Mouse (Mus musculus): Measurements from ENCODE around the gene Ccl9.
"Not testable (repeated sequence)": the region's sequence is repeated elsewhere in the genome, so short reads cannot be mapped to it uniquely, and the experiment has no call there.

Gene Ccl9

GRCm38 (mm10) chr11:83580699-83581232, 2.3 kb upstream of the Ccl9 start:
- no peak for DNase-seq (ENCODE audit: inconsistent ontology term)

- DNase-seq (ENCODE audit: inconsistent ontology term), result no peak
These were observed 563 bp upstream of the Ccl9 start for GRCm38 (mm10) chr11:83578999-83579398.

GRCm38 (mm10) chr11:83576927-83577555, 1.4 kb downstream of the Ccl9 start:
- DNase-seq (ENCODE audit: inconsistent ontology term), result no peak

- DNase-seq (ENCODE audit: inconsistent ontology term), result no peak
These were observed 5.6 kb downstream of the Ccl9 start for GRCm38 (mm10) chr11:83572834-83573233.

GRCm38 (mm10) chr11:83572223-83572622, 6.2 kb downstream of the Ccl9 start:
- no peak for DNase-seq (ENCODE audit: inconsistent ontology term)

GRCm38 (mm10) chr11:83570189-83570588, 8.2 kb downstream of the Ccl9 start:
- DNase-seq (ENCODE audit: inconsistent ontology term), result no peak

- no peak for DNase-seq (ENCODE audit: inconsistent ontology term)
These were observed 9.2 kb downstream of the Ccl9 start for GRCm38 (mm10) chr11:83569249-83569648.

- DNase-seq (ENCODE audit: inconsistent ontology term), result no peak
These were observed 9.7 kb downstream of the Ccl9 start for GRCm38 (mm10) chr11:83568786-83569185.

GRCm38 (mm10) chr11:83568061-83568460, 10.4 kb downstream of the Ccl9 start:
- no peak for DNase-seq (ENCODE audit: inconsistent ontology term)

- no peak for DNase-seq (ENCODE audit: inconsistent ontology term)
These were observed 11.1 kb downstream of the Ccl9 start for GRCm38 (mm10) chr11:83567311-83567710.

GRCm38 (mm10) chr11:83566617-83567016, 11.8 kb downstream of the Ccl9 start:
- DNase-seq (ENCODE audit: inconsistent ontology term), result no peak

GRCm38 (mm10) chr11:83563754-83564153, 14.7 kb downstream of the Ccl9 start:
- DNase-seq (ENCODE audit: inconsistent ontology term), result peak; percentile 92

- no peak for DNase-seq (ENCODE audit: inconsistent ontology term)
These were observed 16.0 kb downstream of the Ccl9 start for GRCm38 (mm10) chr11:83562311-83562887.

- DNase-seq (ENCODE audit: inconsistent ontology term), result no peak
These were observed 18.0 kb downstream of the Ccl9 start for GRCm38 (mm10) chr11:83560405-83560804.

GRCm38 (mm10) chr11:83557074-83557473, 21.4 kb downstream of the Ccl9 start:
- DNase-seq (ENCODE audit: inconsistent ontology term), result no peak

- peak; percentile 61 for DNase-seq (ENCODE audit: inconsistent ontology term)
These were observed 22.2 kb downstream of the Ccl9 start for GRCm38 (mm10) chr11:83556085-83556781.

GRCm38 (mm10) chr11:83551668-83552067, 26.8 kb downstream of the Ccl9 start:
- DNase-seq (ENCODE audit: inconsistent ontology term), result no peak

GRCm38 (mm10) chr11:83551037-83551436, 27.4 kb downstream of the Ccl9 start:
- DNase-seq (ENCODE audit: inconsistent ontology term), result not testable (repeated sequence)

- peak; percentile 60 for DNase-seq (ENCODE audit: inconsistent ontology term)
These were observed 28.2 kb downstream of the Ccl9 start for GRCm38 (mm10) chr11:83550186-83550632.

- DNase-seq (ENCODE audit: inconsistent ontology term), result no peak
These were observed 34.2 kb downstream of the Ccl9 start for GRCm38 (mm10) chr11:83544214-83544613.

- no peak for DNase-seq (ENCODE audit: inconsistent ontology term)
These were observed 37.0 kb downstream of the Ccl9 start for GRCm38 (mm10) chr11:83541415-83541814.

- no peak for DNase-seq (ENCODE audit: inconsistent ontology term)
These were observed 37.5 kb downstream of the Ccl9 start for GRCm38 (mm10) chr11:83540931-83541330.
